Mouse (Mus musculus) heart, adult 10 weeks (tissue): ENCODE data around the gene C530008M17Rik. TPM values are rescaled to one million over a fixed set of nuclear protein-coding genes. Genes with fewer than 3 reads are reported as not detected.

Source experiments
- polyA plus RNA-seq: library from polyadenylated mRNA; stranded (reverse); fragments of 350-450 nt; fragmentation: Illumina TruSeq; extraction: RNeasy Lipid Tissue Mini Kit (QIAGEN cat#74804); gene quantifications from one replicate; pipeline ENCODE4 v1.2.3, GENCODE M21; 2014; ENCODE audit warnings: low read depth, low replicate concordance

C530008M17Rik gene
- polyA plus RNA-seq = 9.6 TPM

GRCm38 (mm10) chr5:76656212-76656611 lies at the start of gene C530008M17Rik:
Gene C530008M17Rik, plus strand, starts transcription at chr5:76656512.

GRCm38 (mm10) chr5:76905405-76906154 lies 249.3 kb downstream of the C530008M17Rik start, which contains the start of gene Aasdh:
Gene Aasdh, minus strand, starts transcription at chr5:76905514.

Other genes starting within 250 kb of the C530008M17Rik start
- not detected for gene Gm7271, start 172.5 kb upstream of the C530008M17Rik start, polyA plus RNA-seq
- 20.6 TPM for gene Exoc1, start 127.2 kb upstream of the C530008M17Rik start, polyA plus RNA-seq
- 3.5 TPM for gene Cep135, start 67.8 kb upstream of the C530008M17Rik start, polyA plus RNA-seq
- 26.6 TPM for gene Aasdh, start 249.0 kb downstream of the C530008M17Rik start, polyA plus RNA-seq